Mouse (Mus musculus) C2C12 (cell line): ENCODE results near the gene Abcd1.

Source experiments
- CTCF ChIP-seq: IDR thresholded peaks from one replicate; pipeline ENCODE4 v1.5.1; 2011; ENCODE audit not compliant: control insufficient read depth, insufficient read depth, insufficient read length
- MYOD1 ChIP-seq: IDR thresholded peaks from one replicate; pipeline ENCODE4 v1.6.1; 2011; ENCODE audit warnings: low read depth; ENCODE audit not compliant: control insufficient read depth, insufficient read length

GRCm38 (mm10) chrX:73672031-73672431 is 44.4 kb upstream of the Abcd1 start:
- TF ChIP-seq CTCF, result peak; percentile 42
- no peak for TF ChIP-seq MYOD1
